Mouse (Mus musculus) c-Kit-positive CD71-positive TER-119-positive erythroid progenitor cells, embryonic 14.5 days (primary cell): Measurements from ENCODE around the gene Hsf5.

Source experiments
- DNase-seq: peaks from one replicate; pipeline ENCODE4 v3.0.0-alpha.2; 2013; ENCODE audit warnings: low spot score

The Hsf5 gene

DNA sequence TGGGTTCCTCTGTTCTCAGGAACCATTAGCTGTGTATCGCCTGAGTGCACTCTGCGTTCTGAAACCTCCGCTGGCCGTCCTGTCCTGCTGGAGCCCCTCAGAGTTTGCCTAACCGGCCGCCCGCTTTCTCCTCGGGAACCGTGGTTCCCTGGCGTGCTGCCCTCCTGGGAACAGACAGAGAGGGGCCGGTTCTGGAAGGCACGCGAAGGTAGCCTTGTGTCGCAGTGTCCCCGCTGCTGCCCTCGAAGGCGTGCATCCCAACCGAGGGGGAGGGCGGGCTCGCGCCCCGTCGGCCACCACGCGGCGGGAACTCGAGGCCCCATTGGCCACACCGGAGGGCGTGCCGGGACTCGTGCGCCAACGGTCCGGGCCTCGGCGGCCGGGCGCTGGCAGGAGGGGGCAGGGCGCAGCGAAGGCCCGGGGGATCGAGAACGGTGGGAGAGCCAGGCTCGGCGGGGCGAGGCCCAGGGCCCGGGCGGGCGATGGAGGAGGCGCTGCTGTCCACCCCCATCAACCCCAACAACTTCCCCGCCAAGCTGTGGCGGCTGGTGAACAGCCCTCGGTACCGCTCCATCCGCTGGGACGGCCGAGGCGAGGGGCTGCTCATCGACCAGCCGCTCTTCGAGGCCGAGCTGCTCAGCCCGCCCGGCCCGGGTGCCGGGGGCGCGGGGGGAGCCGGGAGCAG, at the start of gene Hsf5:
Gene Hsf5, plus strand, starts transcription at position 375 of the 685 bp plus-strand sequence.
- DNase-seq, result no peak

DNA sequence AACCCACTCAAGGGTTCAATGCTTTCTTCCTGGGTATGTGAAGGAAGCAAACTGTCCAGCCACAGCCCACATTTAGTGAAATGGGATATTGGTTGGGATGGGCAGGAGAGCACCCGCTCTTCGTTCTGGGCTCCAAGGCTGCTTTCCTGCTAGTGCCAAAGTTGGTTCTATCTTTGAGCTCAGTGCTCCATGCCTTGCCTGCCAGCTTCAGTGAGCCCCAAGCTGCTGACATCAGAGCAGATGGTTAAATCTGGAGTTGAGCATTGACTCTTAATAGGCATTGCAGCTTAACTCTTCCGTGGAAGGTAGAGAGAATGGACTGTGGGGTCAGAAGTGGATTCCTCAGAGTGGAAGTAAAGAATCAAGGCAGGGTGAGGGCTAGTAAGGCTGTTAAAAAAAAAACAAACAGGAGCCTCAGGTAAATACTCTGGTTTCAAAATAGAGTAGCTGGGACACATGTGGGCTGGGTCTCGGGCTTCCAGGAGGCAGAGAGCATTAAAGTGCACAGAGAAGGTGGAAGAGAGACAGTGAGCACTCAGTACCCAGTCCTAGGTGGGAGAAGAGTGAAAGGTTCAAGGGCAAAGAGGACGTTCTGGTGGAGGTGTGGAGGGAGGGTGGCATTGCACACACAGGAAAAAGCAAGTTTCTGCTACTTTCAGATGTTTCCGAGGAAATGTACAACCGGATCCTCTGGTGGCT, 48.6 kb upstream of the Hsf5 start, which contains the start of gene Sept4:
Gene Sept4, plus strand, starts transcription at position 649 of the 699 bp plus-strand sequence.
- DNase-seq, result no peak

DNA sequence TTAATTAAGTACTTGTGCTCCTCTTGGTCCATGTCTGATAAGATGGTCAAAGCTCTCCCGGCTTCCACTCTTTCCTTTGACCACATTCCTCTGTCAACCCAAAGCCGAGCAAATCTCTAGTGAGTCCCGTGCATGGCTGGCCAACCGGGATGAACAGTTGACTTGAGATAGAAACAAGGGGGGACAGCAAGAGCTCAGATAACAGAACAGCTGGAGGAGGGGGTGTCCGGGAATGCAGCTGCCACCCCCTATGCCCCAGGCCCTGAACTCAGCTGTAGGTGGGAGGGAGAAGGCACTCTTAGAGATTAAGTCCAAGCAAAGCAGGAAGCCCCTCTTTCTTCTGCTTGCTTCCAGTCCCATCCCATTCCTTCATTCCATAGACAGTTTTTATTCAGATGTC, 46.2 kb upstream of the Hsf5 start:
- no peak for DNase-seq

DNA sequence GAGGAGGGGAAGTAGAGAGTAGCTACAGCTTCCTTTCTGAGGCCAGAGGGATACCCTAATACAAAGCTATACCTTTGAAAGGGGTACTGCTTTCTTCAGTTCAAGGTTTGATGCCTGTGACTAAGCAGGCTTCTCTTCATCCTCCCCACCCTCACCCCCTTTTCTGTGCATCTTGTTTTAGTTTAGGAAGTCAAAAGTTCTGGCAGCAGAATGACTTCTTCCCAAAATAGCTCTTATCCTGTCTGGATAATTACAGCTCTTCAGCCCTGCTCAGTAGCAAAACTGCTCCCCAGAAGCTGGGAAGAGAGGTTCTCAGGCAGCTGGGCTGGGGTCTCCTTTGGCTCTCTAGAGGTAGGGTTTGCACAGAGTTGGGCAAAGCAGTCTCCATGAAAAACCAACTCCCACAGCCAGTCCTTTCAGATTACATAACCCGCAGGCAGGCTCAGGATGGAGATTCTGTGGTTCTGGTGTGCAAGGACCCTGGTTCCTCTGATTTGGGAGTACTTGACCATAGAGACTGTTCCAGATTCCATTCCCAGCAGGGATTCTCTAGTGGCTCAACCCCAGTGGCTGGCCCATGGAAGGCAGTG, 45.5 kb upstream of the Hsf5 start:
- DNase-seq, result no peak

DNA sequence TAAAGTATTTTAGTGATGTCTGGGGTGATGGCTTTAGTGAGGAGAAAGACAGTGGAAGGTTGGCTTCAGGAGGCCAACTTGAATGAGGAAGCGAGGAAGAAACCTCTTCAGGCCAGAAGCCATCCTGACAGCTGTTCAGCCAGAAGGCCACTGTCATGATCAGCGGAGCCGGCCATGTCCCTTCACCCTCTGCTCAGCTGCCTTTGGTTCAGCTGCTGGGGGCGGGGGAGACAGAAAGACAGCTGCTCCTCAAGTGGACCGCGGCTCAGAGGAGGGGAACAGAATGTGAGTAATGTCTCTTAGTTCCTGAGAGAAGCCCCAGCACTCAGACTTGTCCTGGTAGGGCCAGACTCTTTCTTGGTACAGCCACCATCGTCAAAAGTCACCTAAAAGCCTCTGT, 43.2 kb upstream of the Hsf5 start:
- DNase-seq, result no peak

DNA sequence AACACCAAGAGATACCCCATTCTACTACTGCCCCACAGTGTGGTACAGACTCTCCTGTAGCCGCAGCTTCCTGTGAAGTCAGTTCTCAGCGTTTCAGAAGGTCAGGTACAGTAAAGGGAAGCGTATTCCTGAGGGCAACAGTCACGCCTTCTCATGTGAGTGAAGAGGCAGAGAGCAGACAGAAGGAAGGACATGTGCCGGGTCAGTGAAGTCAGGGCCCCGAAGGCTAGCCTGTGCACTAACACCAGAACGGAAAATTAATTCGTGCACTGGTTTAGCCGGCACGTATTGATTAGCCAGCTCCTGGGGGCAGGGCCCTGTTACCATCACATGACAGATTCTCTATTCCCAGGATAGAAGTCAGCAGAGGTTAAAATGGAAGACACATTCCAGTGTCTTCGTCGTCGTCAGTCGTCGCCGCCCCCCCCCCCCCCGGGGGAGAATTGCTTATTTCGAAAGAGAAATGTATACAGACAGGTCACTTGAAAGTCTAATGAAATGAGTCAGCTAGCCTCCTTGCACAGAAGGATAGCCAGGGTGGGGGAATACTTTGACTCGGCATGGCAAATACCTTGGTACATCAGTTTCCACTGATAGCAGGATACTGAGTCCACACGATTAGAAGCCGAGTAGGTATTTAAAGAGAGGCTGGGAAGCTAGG, 42.3 kb upstream of the Hsf5 start:
- no peak for DNase-seq

DNA sequence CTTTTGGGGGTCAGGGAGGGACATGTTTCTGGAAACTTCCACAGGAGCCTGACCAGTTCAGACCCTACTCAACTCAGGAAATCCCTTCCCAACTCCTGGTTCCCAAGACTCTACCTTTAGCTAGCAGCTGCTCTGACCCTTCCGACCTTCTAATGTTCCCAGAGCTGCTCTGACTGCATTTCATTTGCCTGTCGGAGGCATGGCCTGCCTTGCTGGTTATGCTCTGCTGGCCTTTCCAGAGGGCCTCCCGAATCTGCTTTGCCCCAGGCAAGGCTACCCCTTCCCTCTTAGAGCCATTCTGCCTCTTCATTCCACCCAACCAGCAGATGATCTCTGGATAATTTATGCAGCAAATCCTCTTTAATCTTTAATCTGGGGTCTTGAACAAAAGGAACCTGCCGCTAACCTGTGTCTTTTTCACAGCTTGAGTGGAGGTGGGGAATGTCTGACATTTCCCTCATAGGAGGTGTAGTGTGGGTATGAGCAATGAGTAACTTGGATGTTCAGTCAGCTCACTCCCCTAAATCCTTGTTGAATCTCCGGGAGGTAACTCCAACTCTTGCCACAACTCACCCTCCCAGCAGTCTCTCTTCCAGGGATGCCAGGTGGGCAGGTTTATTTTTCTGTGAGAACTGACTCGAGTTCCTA, 39.2 kb upstream of the Hsf5 start:
- no peak for DNase-seq

DNA sequence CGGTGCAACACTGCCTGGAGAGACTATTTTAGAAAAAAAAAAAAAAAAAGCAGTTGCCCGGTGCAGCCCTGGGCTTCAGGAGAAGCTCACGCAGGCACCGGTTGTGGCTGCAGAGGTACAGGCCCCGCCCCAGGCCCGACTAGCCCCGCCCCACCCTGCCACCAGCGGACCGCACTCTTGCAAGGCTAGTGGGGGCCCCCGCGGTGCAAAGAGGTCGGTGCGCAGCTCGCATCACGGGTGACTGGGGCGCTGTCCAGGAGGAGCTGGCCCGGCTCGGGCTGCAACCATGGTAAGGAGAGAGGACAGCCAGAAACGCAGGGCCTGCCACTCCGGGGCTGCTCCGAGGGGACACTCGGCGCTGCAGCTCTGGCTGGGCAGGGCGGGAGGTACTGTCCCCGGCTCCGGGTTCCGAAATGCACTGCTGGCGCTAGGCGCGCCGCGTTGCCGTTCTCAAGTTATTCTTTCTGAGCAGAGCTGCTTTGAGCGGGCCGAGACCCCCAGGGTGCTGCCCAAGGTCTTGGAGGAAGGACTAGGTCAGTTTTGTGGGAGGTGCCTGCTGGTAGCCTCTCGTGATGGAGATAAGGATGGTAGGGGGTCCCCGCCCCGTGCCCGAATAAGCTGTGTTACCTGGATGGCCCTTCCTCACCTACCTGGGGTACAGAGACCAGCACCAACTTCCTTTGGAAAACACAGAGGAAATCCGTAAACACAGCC, 38.6 kb upstream of the Hsf5 start:
- DNase-seq, result peak; percentile 46

DNA sequence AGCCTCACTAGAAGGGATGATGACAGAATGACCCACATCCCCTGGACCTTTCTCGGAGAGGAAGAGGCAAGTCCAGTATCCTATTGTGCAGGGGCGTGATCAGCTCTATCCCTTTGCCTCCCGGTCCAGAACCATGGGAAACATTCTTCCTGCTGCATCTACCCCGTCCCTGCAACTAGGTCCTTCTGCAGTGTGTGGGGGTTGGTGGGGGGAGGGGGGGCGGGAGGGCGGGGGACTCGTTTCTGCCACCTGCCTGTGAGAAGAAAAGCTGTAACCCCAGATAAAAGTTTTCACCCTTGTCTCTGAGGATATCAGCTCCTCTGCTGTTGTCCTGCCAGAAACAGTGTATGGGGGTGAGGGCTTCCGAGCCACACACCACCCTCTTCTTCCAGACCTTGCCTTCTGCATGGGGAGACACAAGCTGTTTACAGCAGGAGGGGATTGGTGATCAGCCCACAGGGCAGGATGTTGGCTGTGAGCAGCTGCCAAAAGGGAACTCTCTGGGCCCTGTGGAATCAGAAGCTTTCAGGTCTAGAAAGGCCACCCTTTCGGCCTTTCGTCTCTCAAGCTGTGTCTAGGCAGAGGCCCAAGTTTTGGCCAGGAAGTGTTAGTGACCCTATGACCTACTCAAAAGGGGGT, 37.9 kb upstream of the Hsf5 start:
- DNase-seq, result no peak

DNA sequence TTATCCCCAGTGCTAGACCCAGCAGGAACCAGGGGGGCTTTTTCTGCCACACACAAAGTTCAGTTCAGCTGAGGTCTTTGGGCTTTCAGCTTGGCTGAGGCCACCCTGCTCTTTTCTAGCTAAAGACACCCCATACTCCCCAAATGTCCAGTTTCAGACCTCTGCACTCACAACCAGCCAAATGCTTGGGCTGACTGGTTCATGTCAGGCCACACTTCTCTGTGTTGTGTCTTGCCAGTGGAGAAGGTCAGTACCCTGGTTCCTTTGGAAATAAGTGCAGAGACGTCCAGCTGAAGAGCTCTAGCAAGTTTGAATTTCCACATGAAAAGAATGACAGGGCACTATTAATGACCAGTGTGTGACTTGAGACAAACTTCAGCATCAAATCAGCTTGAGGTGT, 37.3 kb upstream of the Hsf5 start:
- DNase-seq, result no peak

DNA sequence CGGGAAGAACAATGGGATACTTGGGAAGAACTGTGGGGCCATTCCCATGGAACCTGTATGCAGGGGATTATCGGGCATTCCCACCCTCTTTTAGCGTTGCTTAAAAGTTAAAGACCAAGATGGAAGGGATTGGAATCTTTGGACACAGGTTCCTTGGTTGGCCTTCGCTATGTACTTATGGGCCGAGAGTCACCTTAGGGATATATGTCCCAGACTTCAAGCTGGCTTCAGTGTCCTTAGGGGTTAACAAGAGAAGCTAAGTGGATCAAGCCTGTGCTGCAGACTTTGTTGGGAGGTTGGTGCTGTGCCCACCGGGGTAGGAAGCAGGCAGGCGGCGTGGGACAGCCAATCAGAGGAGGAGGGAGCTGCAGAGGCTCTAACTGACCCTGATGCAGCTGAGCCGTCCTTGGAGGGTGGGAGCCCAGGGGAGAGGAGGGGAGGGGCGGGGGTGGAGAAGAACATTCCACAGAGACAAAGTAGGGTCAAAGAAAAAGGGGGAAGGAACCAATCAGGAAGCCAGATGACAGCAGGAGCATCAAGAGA, 36.4 kb upstream of the Hsf5 start:
- DNase-seq, result no peak

DNA sequence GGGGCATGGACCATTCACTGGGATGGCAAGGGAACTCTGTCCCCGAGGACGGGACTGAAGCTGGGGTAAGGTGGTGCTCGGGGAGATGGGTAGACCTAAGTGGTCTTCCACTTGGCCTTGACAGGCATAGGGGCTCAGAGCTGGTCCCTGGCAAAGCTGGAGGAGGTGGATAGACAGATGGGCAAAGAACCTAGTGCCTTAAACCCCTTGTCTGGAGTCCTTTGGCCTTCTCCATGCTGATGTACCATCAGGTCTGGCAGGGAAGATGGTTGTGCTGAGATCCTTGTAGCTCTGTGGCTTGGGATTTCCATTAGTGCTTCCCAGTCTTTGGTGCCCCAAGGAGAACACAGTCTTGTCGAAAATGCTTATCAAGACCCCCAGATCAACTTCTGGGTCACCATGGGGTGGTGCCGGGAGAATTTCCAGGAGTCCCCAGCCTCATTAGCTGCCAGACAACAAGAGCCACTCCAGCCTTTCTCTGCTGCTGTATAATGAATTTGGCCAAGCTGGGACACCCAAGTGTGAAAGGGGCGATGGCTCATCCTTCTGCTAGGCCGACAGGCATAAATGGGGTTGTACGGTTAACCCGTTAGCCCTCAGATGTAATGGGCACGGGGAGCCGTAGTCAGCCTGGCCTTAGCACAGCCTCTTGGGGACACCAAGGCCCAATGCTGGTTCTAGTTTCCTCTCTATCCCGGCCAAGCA, 35.7 kb upstream of the Hsf5 start:
- no peak for DNase-seq

DNA sequence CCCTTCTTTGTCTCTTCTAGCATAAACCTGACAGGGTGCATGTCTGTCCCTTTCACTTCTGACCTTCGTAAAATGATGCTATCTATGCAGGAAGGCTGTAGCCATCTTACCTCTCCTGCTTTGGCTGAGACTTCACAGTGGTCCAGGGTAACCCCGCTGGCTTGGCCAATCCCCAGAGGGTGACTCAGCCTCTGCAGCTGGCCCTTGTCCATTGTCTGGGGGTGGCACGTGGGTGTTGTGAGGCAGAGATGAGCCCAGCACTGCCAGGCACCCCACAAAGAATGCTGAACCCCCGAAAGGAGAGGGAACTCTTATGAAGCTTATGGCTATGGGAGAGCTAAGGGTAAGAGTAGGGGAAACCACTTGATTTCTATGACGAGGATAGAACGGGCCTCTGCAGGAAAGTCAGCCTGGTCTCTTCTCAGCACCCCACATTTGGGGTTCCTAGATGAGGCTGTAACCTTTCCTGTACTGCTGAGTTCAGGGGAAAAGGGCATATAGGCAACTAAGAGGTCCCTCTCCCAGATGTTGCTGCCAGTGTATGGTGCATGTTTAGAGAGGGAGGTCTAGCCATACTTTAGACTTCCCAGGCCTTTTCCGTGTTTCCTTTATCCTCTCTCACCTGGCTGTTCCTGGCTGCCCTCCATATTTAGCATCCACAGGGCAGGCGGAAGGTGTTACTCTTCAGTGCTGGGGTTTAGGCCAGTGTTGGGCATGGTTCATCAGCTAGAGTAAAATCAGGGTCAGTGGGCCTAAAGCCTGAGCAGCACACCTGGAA, 34.8 kb upstream of the Hsf5 start:
- no peak for DNase-seq

DNA sequence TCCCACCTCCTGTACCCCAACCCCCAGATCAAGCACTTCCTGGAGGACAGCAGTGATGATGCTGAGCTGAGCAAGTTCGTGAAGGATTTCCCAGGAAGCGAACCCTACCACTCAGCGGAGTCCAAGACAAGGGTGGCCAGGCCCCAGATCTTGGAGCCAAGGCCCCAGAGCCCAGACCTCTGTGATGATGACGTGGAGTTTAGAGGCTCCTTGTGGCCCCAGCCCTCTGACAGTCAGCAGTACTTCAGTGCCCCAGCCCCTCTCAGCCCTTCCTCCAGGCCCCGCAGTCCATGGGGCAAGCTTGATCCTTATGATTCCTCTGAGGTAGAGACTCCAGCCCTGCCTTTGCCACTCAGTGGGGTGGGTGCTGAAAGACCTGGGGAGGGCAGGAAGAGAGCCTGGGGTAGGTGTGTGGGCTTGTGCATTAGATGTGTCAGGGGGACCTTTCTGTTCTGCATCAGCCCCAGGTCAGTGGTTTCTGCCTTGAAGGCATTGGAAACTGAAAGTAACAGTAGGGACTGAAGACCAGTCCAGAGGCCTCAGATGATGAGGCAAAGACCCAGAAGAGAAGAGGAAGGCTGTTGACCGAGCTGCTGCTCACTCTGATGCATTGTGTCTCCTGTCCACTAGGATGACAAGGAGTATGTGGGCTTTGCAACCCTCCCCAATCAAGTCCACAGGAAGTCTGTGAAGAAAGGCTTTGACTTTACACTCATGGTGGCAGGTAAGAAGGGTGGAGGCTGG, 33.5 kb upstream of the Hsf5 start:
- no peak for DNase-seq

DNA sequence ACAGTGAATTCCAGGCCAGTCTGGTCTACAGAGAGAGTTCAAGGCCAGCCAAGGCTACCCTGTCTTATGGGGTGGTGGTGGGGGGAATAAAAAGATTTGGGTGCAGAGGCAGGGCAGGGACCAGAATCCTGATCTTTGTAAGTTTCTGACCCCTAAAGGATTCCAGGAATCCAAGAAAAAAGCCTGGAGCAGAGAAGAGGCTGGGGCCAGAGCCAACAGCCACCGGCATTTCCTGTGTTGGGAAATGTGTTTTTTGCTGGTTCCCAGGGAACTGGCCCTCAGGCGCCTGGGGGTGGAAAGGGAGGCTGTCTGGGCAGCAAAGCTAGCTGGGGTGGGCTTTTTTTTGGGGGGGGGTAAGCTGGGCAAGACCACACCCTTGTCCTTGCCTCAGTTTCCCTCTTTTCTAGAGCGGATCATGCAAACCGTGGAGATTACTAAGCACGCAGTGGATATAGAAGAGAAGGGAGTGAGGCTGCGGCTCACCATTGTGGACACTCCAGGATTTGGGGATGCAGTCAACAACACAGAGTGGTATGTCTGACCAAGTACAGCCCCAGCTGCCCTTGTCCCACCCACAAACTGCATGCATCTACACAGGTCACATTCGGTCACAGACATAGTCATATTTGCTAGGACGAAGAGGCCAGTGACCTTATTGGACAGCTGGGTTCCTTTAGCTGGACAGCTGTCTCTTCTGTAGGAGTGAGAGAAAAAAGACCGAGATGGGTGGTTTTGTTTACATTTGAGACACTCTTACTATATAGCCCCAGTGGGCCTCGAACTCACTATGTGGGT, 32.1 kb upstream of the Hsf5 start:
- no peak for DNase-seq

DNA sequence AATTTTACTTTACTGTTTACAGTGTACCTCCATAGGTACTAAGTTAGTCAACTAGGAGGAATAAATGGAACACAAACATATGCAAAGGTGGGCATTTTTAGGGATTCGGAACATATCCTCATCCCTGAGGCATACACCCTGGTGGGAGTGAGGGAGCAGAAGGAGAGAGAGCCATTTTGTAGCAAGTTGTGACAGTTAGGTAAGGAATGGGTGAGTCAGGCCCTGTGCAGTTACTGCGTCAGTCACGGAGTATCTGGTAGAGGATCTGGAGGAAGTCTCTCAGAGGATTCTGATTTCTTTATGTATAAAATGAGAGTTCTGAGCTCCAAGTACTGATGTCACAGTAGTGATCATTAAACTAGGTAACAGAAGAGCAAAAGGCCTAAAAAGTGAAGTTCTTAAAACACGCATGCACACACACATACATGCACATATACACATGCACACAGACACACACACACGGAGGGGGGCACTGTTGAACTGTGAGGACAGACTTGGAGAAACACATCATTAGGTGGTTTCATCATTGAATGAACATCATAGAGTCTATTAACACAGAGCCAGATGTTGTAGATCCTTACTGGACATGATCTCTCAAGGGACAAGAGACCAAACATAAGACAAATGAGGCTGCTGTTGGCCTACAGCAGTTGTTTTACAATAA, 29.6 kb upstream of the Hsf5 start:
- no peak for DNase-seq

DNA sequence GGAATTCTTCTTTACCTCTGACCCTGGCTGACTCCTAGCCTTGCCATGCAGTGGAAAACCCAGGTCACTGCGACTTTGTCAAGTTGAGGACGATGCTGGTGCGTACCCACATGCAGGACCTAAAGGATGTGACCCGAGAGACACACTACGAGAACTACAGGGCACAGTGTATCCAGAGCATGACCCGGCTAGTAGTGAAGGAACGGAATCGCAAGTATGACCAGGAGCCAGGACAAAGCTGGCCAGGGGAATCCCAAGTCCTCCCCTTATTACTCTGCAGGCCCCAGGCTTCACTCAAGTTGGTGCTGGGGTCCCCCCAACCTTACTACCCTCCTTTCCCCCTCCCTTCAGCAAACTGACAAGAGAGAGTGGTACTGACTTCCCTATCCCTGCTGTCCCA, 27.4 kb upstream of the Hsf5 start:
- no peak for DNase-seq
